Mouse (Mus musculus) lung, embryonic 16.5 days (tissue): ENCODE measurements at regions not wholly inside any gene's neighbourhood (a gene's known extent, or its start where the extent isn't known, plus 50 kb on each side); places are given as distances from the start of the nearest gene placed in this dataset.

Source experiments
- ATAC-seq: fragments of 200-750 bp; cut with Nextera tagmentation; 2 replicates; pipeline ENCODE4 v1.8.0; 2017; ENCODE audit warnings: low read depth, mild to moderate bottlenecking, moderate library complexity
- H3K27ac ChIP-seq: fragments of 300-500 bp; sonication (generic); 2 replicates; pipeline ENCODE4 v1.5.1; 2014; ENCODE audit warnings: mild to moderate bottlenecking, control low read depth, low read length
- H3K27me3 ChIP-seq: fragments of 300-500 bp; sonication (generic); 2 replicates; pipeline ENCODE4 v1.6.1; 2014; ENCODE audit warnings: low read depth, low read length, mixed read lengths; ENCODE audit not compliant: control insufficient read depth, insufficient read depth
- H3K36me3 ChIP-seq: fragments of 300-500 bp; sonication (generic); 2 replicates; pipeline ENCODE4 v1.6.1; 2014; ENCODE audit warnings: low read length; ENCODE audit not compliant: control insufficient read depth, insufficient read depth
- H3K4me1 ChIP-seq: fragments of 300-500 bp; sonication (generic); replicated peaks from 2 replicates; pipeline ENCODE4 v1.6.1; 2014; ENCODE audit warnings: low read length, mixed read lengths; ENCODE audit not compliant: control insufficient read depth, insufficient read depth
- H3K4me2 ChIP-seq: fragments of 300-500 bp; sonication (generic); 2 replicates; pipeline ENCODE4 v1.6.1; 2014; ENCODE audit warnings: low read depth, low read length, control low read depth
- H3K4me3 ChIP-seq: fragments of 300-500 bp; sonication (generic); 2 replicates; pipeline ENCODE4 v1.5.1; 2014; ENCODE audit warnings: mild to moderate bottlenecking, low read length, control low read depth
- H3K9ac ChIP-seq: fragments of 300-500 bp; sonication (generic); 2 replicates; pipeline ENCODE4 v1.6.1; 2014; ENCODE audit warnings: low read length, control low read depth
- H3K9me3 ChIP-seq: fragments of 300-500 bp; sonication (generic); 2 replicates; pipeline ENCODE4 v1.6.1; 2016; ENCODE audit warnings: low read length; ENCODE audit not compliant: control insufficient read depth
- WGBS: fragments of 180-500 bp; shearing (Covaris S2); extraction: QIAGEN DNeasy Blood & Tissue Kit; methylation state at CpG from one replicate; pipeline ENCODE4 v1.1.7; 2014; 5-methylcytosine and 5-hydroxymethylcytosine counted together

GRCm38 (mm10) chr15:52406156-52406885 lies 1478.4 kb upstream of the Gm7489 start:
- ATAC-seq = no peak
- 54% methylated on average over 3 of the region's 3 CpGs for whole genome bisulfite sequencing
- no peak overlapping the region for H3K27ac ChIP-seq
- no peaks in the 10 kb centered on the region for H3K27me3 ChIP-seq
- no peaks in the 10 kb centered on the region for H3K36me3 ChIP-seq
- H3K4me2 ChIP-seq = no peak overlapping the region
- H3K4me1 ChIP-seq = no peaks in the 10 kb centered on the region; the same call in 1 of the 2 replicates
- no peak overlapping the region for H3K9ac ChIP-seq
- no peaks in the 10 kb centered on the region for H3K9me3 ChIP-seq
- no peak overlapping the region for H3K4me3 ChIP-seq

- no peaks in the 10 kb centered on the region for H3K36me3 ChIP-seq
- H3K9me3 ChIP-seq = no peaks in the 10 kb centered on the region
- H3K27ac ChIP-seq = no peak overlapping the region
- no peaks in the 10 kb centered on the region for H3K27me3 ChIP-seq
- H3K4me1 ChIP-seq = peaks cover 7% of the 10 kb centered on the region
- H3K9ac ChIP-seq = no peak overlapping the region; the same call in 1 of the 2 replicates
- H3K4me2 ChIP-seq = peak overlapping the region; percentile 15
- 0 out of 2 replicates have a peak overlapping the region, but pooled peaks have one; percentile 6 for H3K4me3 ChIP-seq
- ATAC-seq = peak; percentile 54
- 19% methylated on average over 18 of the region's 18 CpGs for WGBS
Observed at GRCm38 (mm10) chr15:52412869-52413771, 1471.6 kb upstream of the Gm7489 start.

- Histone ChIP-seq H3K27ac (no peak overlapping the region), H3K9me3 (no peaks in the 10 kb centered on the region), H3K4me2 (no peak overlapping the region), H3K4me3 (no peak overlapping the region), H3K36me3 (no peaks in the 10 kb centered on the region), H3K4me1 (0 out of 2 replicates have a peak, but pooled peaks cover 4% of the 10 kb centered on the region), H3K9ac (no peak overlapping the region), H3K27me3 (no peaks in the 10 kb centered on the region)
- peak; percentile 97 for ATAC-seq
Observed at GRCm38 (mm10) chr15:52425976-52426375, 1458.7 kb upstream of the Gm7489 start.

GRCm38 (mm10) chr15:52430491-52431158 lies 1454.1 kb upstream of the Gm7489 start:
- Histone ChIP-seq H3K4me1 (0 out of 2 replicates have a peak, but pooled peaks cover 4% of the 10 kb centered on the region), H3K4me3 (no peak overlapping the region), H3K9ac (no peak overlapping the region), H3K4me2 (no peak overlapping the region), H3K36me3 (no peaks in the 10 kb centered on the region), H3K9me3 (no peaks in the 10 kb centered on the region), H3K27me3 (no peaks in the 10 kb centered on the region), H3K27ac (no peak overlapping the region)
- 83% methylated on average over 6 of the region's 6 CpGs for WGBS
- no peak for ATAC-seq

- Histone ChIP-seq H3K4me2 (no peak overlapping the region), H3K36me3 (no peaks in the 10 kb centered on the region), H3K9ac (no peak overlapping the region), H3K4me3 (no peak overlapping the region), H3K9me3 (no peaks in the 10 kb centered on the region), H3K27ac (no peak overlapping the region), H3K4me1 (no peaks in the 10 kb centered on the region), H3K27me3 (no peaks in the 10 kb centered on the region)
- no peak for ATAC-seq
- WGBS = 85% methylated on average over 2 of the region's 2 CpGs
Observed at GRCm38 (mm10) chr15:52433639-52434038, 1451.1 kb upstream of the Gm7489 start.

GRCm38 (mm10) chr15:52438403-52438802 lies 1446.3 kb upstream of the Gm7489 start:
- H3K9me3 ChIP-seq = no peaks in the 10 kb centered on the region
- no peaks in the 10 kb centered on the region for H3K4me1 ChIP-seq
- H3K4me3 ChIP-seq = no peak overlapping the region
- ATAC-seq = no peak
- H3K9ac ChIP-seq = no peak overlapping the region
- H3K4me2 ChIP-seq = no peak overlapping the region
- no peaks in the 10 kb centered on the region for H3K27me3 ChIP-seq
- H3K27ac ChIP-seq = no peak overlapping the region
- 82% methylated on average over 1 of the region's 1 CpGs for WGBS
- no peaks in the 10 kb centered on the region for H3K36me3 ChIP-seq

GRCm38 (mm10) chr15:52458782-52459181 lies 1425.9 kb upstream of the Gm7489 start:
- Histone ChIP-seq H3K4me3 (no peak overlapping the region), H3K9ac (no peak overlapping the region), H3K27ac (no peak overlapping the region), H3K4me1 (peaks cover 4% of the 10 kb centered on the region; the same call in 1 of the 2 replicates), H3K9me3 (no peaks in the 10 kb centered on the region), H3K4me2 (no peak overlapping the region), H3K27me3 (no peaks in the 10 kb centered on the region), H3K36me3 (no peaks in the 10 kb centered on the region)
- ATAC-seq = peak; percentile 76
- WGBS = 1% methylated on average over 3 of the region's 3 CpGs

GRCm38 (mm10) chr15:52459315-52459714 lies 1425.4 kb upstream of the Gm7489 start:
- WGBS = 73% methylated on average over 1 of the region's 1 CpGs
- H3K4me1 ChIP-seq = peaks cover 4% of the 10 kb centered on the region; the same call in 1 of the 2 replicates
- H3K4me3 ChIP-seq = no peak overlapping the region
- no peak for ATAC-seq
- no peak overlapping the region for H3K9ac ChIP-seq
- H3K36me3 ChIP-seq = no peaks in the 10 kb centered on the region
- no peaks in the 10 kb centered on the region for H3K9me3 ChIP-seq
- H3K27me3 ChIP-seq = no peaks in the 10 kb centered on the region
- no peak overlapping the region for H3K27ac ChIP-seq
- H3K4me2 ChIP-seq = no peak overlapping the region
